Mouse (Mus musculus) olfactory bulb, adult 2 months (tissue): ENCODE data around the gene Itih4.

Experiments used
- CTCF ChIP-seq: fragments of 200-500 bp; IDR thresholded peaks from 2 replicates; pipeline ENCODE4 v1.5.1; 2012; ENCODE audit warnings: low read depth, mild to moderate bottlenecking, low read length, moderate library complexity; ENCODE audit not compliant: insufficient read depth
- POLR2A ChIP-seq: fragments of 200-500 bp; IDR thresholded peaks from 2 replicates; pipeline ENCODE4 v1.6.1; 2012; ENCODE audit warnings: mild to moderate bottlenecking, low read depth, low read length, moderate library complexity; ENCODE audit not compliant: insufficient read depth

DNA sequence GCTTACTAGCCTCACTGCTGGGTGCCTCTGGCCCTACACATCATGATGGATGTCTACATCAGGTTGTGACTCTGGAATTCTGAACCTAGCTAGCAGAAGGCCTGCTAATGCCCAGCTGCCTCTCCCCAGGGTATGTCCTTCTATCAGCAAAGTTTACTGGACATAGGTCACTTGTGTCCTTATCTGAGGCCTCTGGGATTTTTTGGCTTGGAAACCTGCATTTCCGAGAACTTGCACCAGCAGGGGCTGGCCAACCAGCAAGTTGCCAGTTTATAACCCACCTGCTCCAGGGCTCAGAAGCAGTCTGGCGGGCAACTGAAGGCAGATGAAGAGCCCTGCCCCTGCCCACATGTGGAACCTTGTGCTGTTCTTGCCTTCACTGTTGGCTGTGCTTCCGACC is at the start of gene Itih4:
- no peak for TF ChIP-seq POLR2A
- no peak for TF ChIP-seq CTCF
